Mouse (Mus musculus): ENCODE results near the gene Tfr2.

Tfr2 gene

GRCm38 (mm10) chr5:137623937-137624530, 54.4 kb downstream of the Tfr2 start:
- DNase-seq (ENCODE audit: low read depth, low spot score): no peak

GRCm38 (mm10) chr5:137627991-137628390, 58.4 kb downstream of the Tfr2 start:
- no peak for DNase-seq (ENCODE audit: low read depth, low spot score)

GRCm38 (mm10) chr5:137628498-137629305, 59.1 kb downstream of the Tfr2 start, which contains the start of the genes Fbxo24, Lrch4 and Gm20605:
Gene Fbxo24 (minus strand): TSS chr5:137629002.
Gene Lrch4 (plus strand): TSS chr5:137629121.
Gene Gm20605 (plus strand): TSS chr5:137629175.
- peak; percentile 100 for DNase-seq (ENCODE audit: low read depth, low spot score)

GRCm38 (mm10) chr5:137629306-137629721, 59.7 kb downstream of the Tfr2 start:
- no peak for DNase-seq (ENCODE audit: low read depth, low spot score)

GRCm38 (mm10) chr5:137629906-137630545, 60.4 kb downstream of the Tfr2 start:
- DNase-seq (ENCODE audit: low read depth, low spot score): peak; percentile 47

GRCm38 (mm10) chr5:137630602-137631001, 61.0 kb downstream of the Tfr2 start:
- no peak for DNase-seq (ENCODE audit: low read depth, low spot score)

- peak; percentile 86 for DNase-seq (ENCODE audit: low read depth, low spot score)
Observed at GRCm38 (mm10) chr5:137631171-137631570, 61.5 kb downstream of the Tfr2 start.

GRCm38 (mm10) chr5:137631591-137631990, 62.0 kb downstream of the Tfr2 start:
- DNase-seq (ENCODE audit: low read depth, low spot score): peak; percentile 47

- DNase-seq (ENCODE audit: low read depth, low spot score): no peak
Observed at GRCm38 (mm10) chr5:137633397-137634084, 63.9 kb downstream of the Tfr2 start.
